Mouse (Mus musculus) frontal cortex, adult 2 months (tissue): ENCODE data around the gene Vill. TPM values are rescaled to one million over a fixed set of nuclear protein-coding genes. Genes with fewer than 3 reads are reported as not detected.
A peak's percentile ranks its signal among the peaks of the same experiment; 100 is the strongest.

Source experiments
- DNase-seq, 2 experiments: peaks; one replicate each; pipeline ENCODE4 v3.0.0; 2022; ENCODE audit warnings: low spot score in 1 of 2; ENCODE audit errors: extremely low spot score in 1 of 2
- polyA plus RNA-seq: library from polyadenylated mRNA; depleted of rRNA; stranded (reverse); fragments of >200 nt; gene quantifications from 2 replicates; pipeline ENCODE4 v1.2.3, GENCODE M21; 2012; rRNA removed

Gene Vill
- 9.1 and 10.1 TPM in 2 replicates for polyA plus RNA-seq

GRCm38 (mm10) chr9:119052154-119052944 lies at the start of gene Vill:
Gene Vill (plus strand): TSS chr9:119052778.
- DNase-seq, result no peak

- DNase-seq, result peak; percentile 72 to 77
Measured at GRCm38 (mm10) chr9:119003990-119004702, 48.4 kb upstream of the Vill start.

- DNase-seq, result no peak
Measured at GRCm38 (mm10) chr9:119004703-119005076, 47.9 kb upstream of the Vill start.

- peak in 1 of 2 experiments; percentile 57 for DNase-seq
Measured at GRCm38 (mm10) chr9:119005303-119006029, 47.1 kb upstream of the Vill start.

GRCm38 (mm10) chr9:119007266-119007665 lies 45.3 kb upstream of the Vill start:
- peak in 1 of 2 experiments; percentile 45 for DNase-seq

GRCm38 (mm10) chr9:119008871-119009270 lies 43.7 kb upstream of the Vill start:
- DNase-seq, result no peak

- DNase-seq, result no peak
Measured at GRCm38 (mm10) chr9:119010156-119010710, 42.3 kb upstream of the Vill start.

GRCm38 (mm10) chr9:119016785-119017507 lies 35.6 kb upstream of the Vill start:
- no peak for DNase-seq

GRCm38 (mm10) chr9:119021731-119022130 lies 30.8 kb upstream of the Vill start:
- no peak for DNase-seq

GRCm38 (mm10) chr9:119025263-119025662 lies 27.3 kb upstream of the Vill start:
- DNase-seq, result no peak

- no peak for DNase-seq
Measured at GRCm38 (mm10) chr9:119025832-119026331, 26.7 kb upstream of the Vill start.

GRCm38 (mm10) chr9:119027337-119027736 lies 25.2 kb upstream of the Vill start:
- no peak for DNase-seq

- DNase-seq, result no peak
Measured at GRCm38 (mm10) chr9:119028226-119029195, 24.1 kb upstream of the Vill start.

GRCm38 (mm10) chr9:119029568-119029967 lies 23.0 kb upstream of the Vill start:
- peak in 1 of 2 experiments; percentile 58 for DNase-seq

- DNase-seq, result no peak
Measured at GRCm38 (mm10) chr9:119031038-119031437, 21.5 kb upstream of the Vill start.

GRCm38 (mm10) chr9:119031772-119032171 lies 20.8 kb upstream of the Vill start:
- no peak for DNase-seq

- DNase-seq, result no peak
Measured at GRCm38 (mm10) chr9:119032538-119032937, 20.0 kb upstream of the Vill start.

- peak; percentile 40 to 72 for DNase-seq
Measured at GRCm38 (mm10) chr9:119033111-119033921, 19.3 kb upstream of the Vill start.
